Mouse (Mus musculus): ENCODE measurements around the gene Dcaf10.

- TF ChIP-seq GATA1 (IDR thresholded peaks at IDR 0.05; ENCODE audit: low read length) (no peak), TAL1 (IDR thresholded peaks at IDR 0.05; ENCODE audit: low read length) (no peak)
Observed at GRCm38 (mm10) chr4:45405315-45405714, 63.4 kb downstream of the Dcaf10 start.

Measured in erythroblast, embryonic 14.5 days (primary cell).